Comparison of ENCODE assay signal across 11 mouse cellular contexts in the genomic region with DNA sequence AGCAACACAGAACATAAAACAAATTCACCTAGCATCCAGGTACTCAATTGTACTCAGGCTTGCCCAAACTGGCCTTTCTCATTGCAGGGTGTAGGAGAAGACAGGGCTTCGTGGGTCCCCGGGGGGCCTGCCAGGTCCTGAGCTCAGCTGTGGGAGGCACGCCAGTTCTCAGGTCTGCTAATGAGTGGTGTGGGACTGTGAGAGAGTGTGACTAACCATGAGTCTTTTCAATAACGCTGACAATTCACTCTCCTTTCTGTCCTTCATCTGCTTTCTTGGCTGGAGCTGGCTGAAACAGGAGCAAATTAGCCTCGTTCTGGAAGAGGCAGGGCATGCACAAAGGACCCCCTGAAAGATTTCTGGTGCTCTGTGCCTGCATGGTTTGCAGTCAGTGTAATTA.
DNase-seq lines count a peak whose midpoint lies in the region; ATAC-seq lines count a peak whose summit lies in the region.
"Had no signal": no experiment of that assay in that cellular context is flagged by ENCODE, and none has a peak within 500 bp of the region (broad histone marks: within the 10 kb centered on the region; RNA-seq: fewer than 3 reads in every experiment).

No protein-coding gene starts in this region.

- no peak overlapping the region for H3K4me2 ChIP-seq in heart, embryonic 16.5 days (ENCODE audit: low read depth, low read length)
- H3K4me2 ChIP-seq: liver, embryonic 13.5 days had no signal

- intact Hi-C loops in heart, postnatal 25 days (cut with DNase I) = no loop called here

- peak; percentile 32 for ATAC-seq in heart, embryonic 16.5 days (replicated peaks; ENCODE audit: extremely low read depth, insufficient read depth, low FRiP score)

- H3K9ac ChIP-seq in heart, embryonic 16.5 days (ENCODE audit: low read length) = no peak overlapping the region
- H3K9ac ChIP-seq: liver, embryonic 13.5 days had no signal

- 68% methylated on average over 5 of the region's 5 CpGs for WGBS in heart, embryonic 16.5 days

- no peak overlapping the region for H3K4me3 ChIP-seq in heart, embryonic 16.5 days (ENCODE audit: low read length)
- no peak overlapping the region for H3K4me3 ChIP-seq in brown adipose tissue, adult 24 weeks (ENCODE audit: insufficient read depth, low read depth, low read length)
- H3K4me3 ChIP-seq: liver, embryonic 13.5 days had no signal

- no peak overlapping the region for H3K27ac ChIP-seq in heart, embryonic 16.5 days (ENCODE audit: low read length)
- H3K27ac ChIP-seq in brown adipose tissue, adult 24 weeks (replicated peaks; ENCODE audit: low read depth, low read length) = peak overlapping the region; percentile 85
- H3K27ac ChIP-seq: liver, embryonic 13.5 days had no signal

- no peaks in the 10 kb centered on the region for H3K36me3 ChIP-seq in heart, embryonic 16.5 days (ENCODE audit: control insufficient read depth, insufficient read depth)
- H3K36me3 ChIP-seq: liver, embryonic 13.5 days had no signal

- H3K27me3 ChIP-seq in heart, embryonic 16.5 days (ENCODE audit: control insufficient read depth, insufficient read depth, low read length) = no peaks in the 10 kb centered on the region
- H3K27me3 ChIP-seq: liver, embryonic 13.5 days had no signal

- H3K9me3 ChIP-seq in heart, embryonic 16.5 days (replicated peaks; ENCODE audit: control insufficient read depth, low read length) = no peaks in the 10 kb centered on the region
- H3K9me3 ChIP-seq: liver, embryonic 13.5 days had no signal

- peak; percentile 53 for DNase-seq in adrenal gland, postnatal 10 days
- DNase-seq in adrenal gland, postnatal 4 days (ENCODE audit: low spot score in 2 of 2) = no peak
- DNase-seq in heart, postnatal 25 days (ENCODE audit: low spot score) = no peak
- peak; percentile 14 to 39 for DNase-seq in layer of hippocampus, adult 18-20 months (ENCODE audit: low spot score in 2 of 2)
- no peak for DNase-seq in embryo, embryonic 9.5 days (ENCODE audit: extremely low spot score)
- no peak for DNase-seq in cerebellum, adult 11 months
- DNase-seq: cerebellum, adult 18-20 months; liver, embryonic 13.5 days; spleen, adult 18-20 months had no signal

- H3K4me1 ChIP-seq in heart, embryonic 16.5 days (ENCODE audit: control insufficient read depth, insufficient read depth, low read length) = no peaks in the 10 kb centered on the region
- peaks cover 15% of the 10 kb centered on the region for H3K4me1 ChIP-seq in brown adipose tissue, adult 24 weeks (ENCODE audit: control insufficient read depth, insufficient read depth, insufficient read length, low read length)
- H3K4me1 ChIP-seq: liver, embryonic 13.5 days had no signal

Comparison
In these comparisons a context has a peak if more than half of its experiments do, and no peak if none do; other contexts are left out.
1. DNase-seq: peak in adrenal gland, postnatal 10 days (single experiment) and layer of hippocampus, adult 18-20 months (2 of 2); none in adrenal gland, postnatal 4 days (0 of 2), heart, postnatal 25 days (single experiment), embryo, embryonic 9.5 days (single experiment) and cerebellum, adult 11 months (single experiment).